Mouse (Mus musculus) forebrain, embryonic 12.5 days (tissue): Measurements from ENCODE around the gene Tufm. TPM values are rescaled to one million over a fixed set of nuclear protein-coding genes. Genes with fewer than 3 reads are reported as not detected.

Experiments used
- ATAC-seq: fragments of 200-750 bp; cut with Nextera tagmentation; 2 replicates; pipeline ENCODE4 v1.8.0; 2017; ENCODE audit warnings: moderate TSS enrichment; ENCODE audit not compliant: low FRiP score
- H3K27ac ChIP-seq: fragments of 300-500 bp; sonication (generic); 2 replicates; pipeline ENCODE4 v1.5.1; 2016; ENCODE audit warnings: mild to moderate bottlenecking
- H3K27me3 ChIP-seq: fragments of 300-500 bp; sonication (generic); 2 replicates; pipeline ENCODE4 v1.6.1; 2016; ENCODE audit warnings: mild to moderate bottlenecking
- H3K36me3 ChIP-seq: fragments of 300-500 bp; sonication (generic); replicated peaks from 2 replicates; pipeline ENCODE4 v1.6.1; 2016; ENCODE audit warnings: mild to moderate bottlenecking
- H3K4me1 ChIP-seq: fragments of 300-500 bp; sonication (generic); 2 replicates; pipeline ENCODE4 v1.6.1; 2016
- H3K4me2 ChIP-seq: fragments of 300-500 bp; sonication (generic); 2 replicates; pipeline ENCODE4 v1.6.1; 2016; ENCODE audit warnings: mild to moderate bottlenecking, moderate library complexity
- H3K4me3 ChIP-seq: fragments of 300-500 bp; sonication (generic); replicated peaks from 2 replicates; pipeline ENCODE4 v1.5.1; 2016; ENCODE audit warnings: mild to moderate bottlenecking
- H3K9ac ChIP-seq: fragments of 300-500 bp; sonication (generic); 2 replicates; pipeline ENCODE4 v1.6.1; 2016; ENCODE audit warnings: mild to moderate bottlenecking
- H3K9me3 ChIP-seq: fragments of 300-500 bp; sonication (generic); 2 replicates; pipeline ENCODE4 v1.6.1; 2016
- WGBS: fragments of 180-500 bp; shearing (Covaris S2); methylation state at CpG from one replicate; pipeline ENCODE4 v1.1.7; 2016; 5-methylcytosine and 5-hydroxymethylcytosine counted together
- polyA plus RNA-seq: library from polyadenylated mRNA; unstranded; fragments of >200 nt; fragmentation: Nextera tagmentation; extraction: Ambion mirVana; gene quantifications from 2 replicates; pipeline ENCODE4 v1.2.1, GENCODE M21; 2016

Tufm gene
- polyA plus RNA-seq: 113 and 119 TPM in 2 replicates

- Histone ChIP-seq H3K9ac (peak within 1 kb of the TSS; percentile 69), H3K27ac (peak within 1 kb of the TSS; percentile 68), H3K9me3 (no peaks in the 10 kb centered on the region), H3K36me3 (peaks cover 31% of the 10 kb centered on the region), H3K27me3 (no peaks in the 10 kb centered on the region), H3K4me3 (peak within 1 kb of the TSS; percentile 68), H3K4me1 (peaks cover 20% of the 10 kb centered on the region), H3K4me2 (peak within 1 kb of the TSS; percentile 98)
- peak; percentile 94 for ATAC-seq
- under 1% methylated on average over 32 of the region's 32 CpGs for WGBS
Observed at GRCm38 (mm10) chr7:126487052-126487483, at the start of gene Tufm. Gene Tufm, plus strand, starts transcription at chr7:126487361.

DNA sequence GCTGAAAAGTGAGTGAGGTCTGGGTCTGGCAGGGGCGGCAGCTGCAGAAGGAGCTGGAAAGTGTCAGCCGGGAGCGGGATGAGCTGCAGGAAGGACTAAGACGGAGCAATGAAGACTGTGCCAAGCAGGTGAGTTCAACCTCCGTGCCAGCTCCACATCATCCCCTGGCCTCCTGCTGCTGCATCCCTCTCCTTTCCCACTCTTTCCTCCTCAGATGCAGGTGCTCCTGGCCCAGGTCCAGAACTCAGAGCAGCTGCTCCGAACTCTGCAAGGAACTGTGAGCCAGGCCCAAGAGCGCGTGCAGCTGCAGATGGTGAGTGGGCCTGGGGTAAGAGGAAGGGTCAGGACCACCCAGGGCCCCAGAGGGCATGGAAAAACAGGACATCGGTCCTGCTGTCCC is 47.0 kb upstream of the Tufm start:
- no peaks in the 10 kb centered on the region for H3K9me3 ChIP-seq
- no peaks in the 10 kb centered on the region for H3K27me3 ChIP-seq
- H3K9ac ChIP-seq: no peak overlapping the region
- ATAC-seq: no peak
- H3K36me3 ChIP-seq: peaks cover 18% of the 10 kb centered on the region
- 80% methylated on average over 9 of the region's 9 CpGs for WGBS
- H3K4me1 ChIP-seq: no peaks in the 10 kb centered on the region
- no peak overlapping the region for H3K4me2 ChIP-seq
- no peak overlapping the region for H3K27ac ChIP-seq
- H3K4me3 ChIP-seq: no peak overlapping the region

DNA sequence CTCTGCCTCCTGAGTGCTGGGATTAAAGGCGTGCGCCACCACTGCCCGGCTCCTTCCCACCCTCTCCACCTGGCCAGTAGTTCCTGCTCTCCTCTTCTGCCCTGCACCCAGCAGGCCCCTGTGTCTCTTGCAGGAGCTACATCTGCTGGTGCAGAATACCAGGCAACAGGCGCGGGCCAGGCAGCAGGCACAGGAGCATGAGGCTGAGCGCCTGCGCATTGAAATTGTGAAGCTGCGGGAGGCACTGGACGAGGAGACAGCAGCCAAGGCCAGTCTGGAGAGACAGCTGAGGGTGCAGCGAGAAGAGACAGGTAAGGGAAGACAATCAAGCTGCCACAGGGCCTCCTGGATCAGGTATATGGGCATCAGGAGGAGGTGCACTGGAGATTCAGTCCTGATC is 43.2 kb upstream of the Tufm start:
- H3K27me3 ChIP-seq: no peaks in the 10 kb centered on the region
- H3K9me3 ChIP-seq: no peaks in the 10 kb centered on the region
- WGBS: 96% methylated on average over 10 of the region's 10 CpGs
- no peak overlapping the region for H3K9ac ChIP-seq
- no peaks in the 10 kb centered on the region for H3K4me1 ChIP-seq
- no peak overlapping the region for H3K4me3 ChIP-seq
- H3K36me3 ChIP-seq: peaks cover 23% of the 10 kb centered on the region
- no peak overlapping the region for H3K4me2 ChIP-seq
- ATAC-seq: no peak
- H3K27ac ChIP-seq: no peak overlapping the region

GRCm38 (mm10) chr7:126444536-126444935 is 42.6 kb upstream of the Tufm start:
- peaks cover 23% of the 10 kb centered on the region for H3K36me3 ChIP-seq
- no peak for ATAC-seq
- H3K9me3 ChIP-seq: no peaks in the 10 kb centered on the region
- H3K27ac ChIP-seq: no peak overlapping the region
- H3K9ac ChIP-seq: no peak overlapping the region
- H3K4me2 ChIP-seq: no peak overlapping the region
- H3K27me3 ChIP-seq: no peaks in the 10 kb centered on the region
- no peaks in the 10 kb centered on the region for H3K4me1 ChIP-seq
- H3K4me3 ChIP-seq: no peak overlapping the region
- 92% methylated on average over 9 of the region's 9 CpGs for WGBS

GRCm38 (mm10) chr7:126445104-126445815 is 41.9 kb upstream of the Tufm start:
- Histone ChIP-seq H3K4me3 (no peak overlapping the region), H3K9ac (no peak overlapping the region), H3K27me3 (no peaks in the 10 kb centered on the region), H3K27ac (no peak overlapping the region), H3K4me2 (no peak overlapping the region), H3K4me1 (no peaks in the 10 kb centered on the region), H3K36me3 (peaks cover 23% of the 10 kb centered on the region), H3K9me3 (no peaks in the 10 kb centered on the region)
- 92% methylated on average over 15 of the region's 15 CpGs for WGBS
- no peak for ATAC-seq

DNA sequence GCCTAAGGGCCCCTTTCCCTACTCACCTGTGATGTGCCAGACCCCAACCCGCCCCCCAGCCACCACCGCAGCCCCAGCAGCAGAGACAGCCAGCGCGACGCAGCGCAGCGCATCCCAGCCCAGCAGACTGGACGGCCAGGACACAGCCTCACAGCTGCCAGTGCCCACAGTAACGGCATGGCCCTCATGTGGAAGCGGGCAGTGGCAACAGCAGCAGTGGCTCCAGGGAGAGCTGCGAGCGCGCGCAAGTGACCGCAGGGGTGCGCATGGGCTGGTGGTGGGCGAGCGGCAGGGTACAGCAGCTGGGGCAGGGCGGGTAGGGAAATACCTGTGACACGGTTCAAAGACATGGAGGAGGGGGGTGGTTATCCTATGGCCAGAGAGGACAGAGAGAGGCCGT is 40.9 kb upstream of the Tufm start:
- no peak overlapping the region for H3K4me3 ChIP-seq
- WGBS: 89% methylated on average over 21 of the region's 21 CpGs
- no peaks in the 10 kb centered on the region for H3K27me3 ChIP-seq
- H3K4me1 ChIP-seq: no peaks in the 10 kb centered on the region
- H3K9ac ChIP-seq: peak overlapping the region; percentile 21; the same call in 1 of the 2 replicates
- H3K9me3 ChIP-seq: no peaks in the 10 kb centered on the region
- H3K4me2 ChIP-seq: no peak overlapping the region
- peaks cover 23% of the 10 kb centered on the region for H3K36me3 ChIP-seq
- no peak overlapping the region for H3K27ac ChIP-seq
- ATAC-seq: no peak

DNA sequence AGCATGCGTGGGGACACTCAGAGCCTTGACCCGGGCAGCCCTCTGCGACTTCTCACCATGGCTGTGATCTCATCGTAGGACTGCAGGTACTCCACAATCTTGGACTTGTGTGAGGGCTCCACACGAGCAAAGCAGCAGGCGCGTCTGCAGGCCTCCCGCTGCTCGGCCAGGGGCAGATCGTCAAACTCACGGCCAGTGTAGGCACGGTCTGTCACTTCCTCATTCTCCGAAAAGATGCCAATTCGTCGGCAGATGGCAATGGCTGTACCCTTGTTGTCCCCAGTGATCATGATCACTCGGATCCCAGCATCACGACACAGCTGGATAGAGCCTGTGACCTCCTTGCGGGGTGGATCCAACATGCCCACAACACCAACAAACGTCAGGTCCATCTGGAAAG is 38.7 kb upstream of the Tufm start:
- H3K4me1 ChIP-seq: no peaks in the 10 kb centered on the region
- no peak for ATAC-seq
- H3K9me3 ChIP-seq: no peaks in the 10 kb centered on the region
- 92% methylated on average over 19 of the region's 19 CpGs for WGBS
- peaks cover 23% of the 10 kb centered on the region for H3K36me3 ChIP-seq
- no peak overlapping the region for H3K4me3 ChIP-seq
- no peak overlapping the region for H3K9ac ChIP-seq
- H3K4me2 ChIP-seq: no peak overlapping the region
- H3K27me3 ChIP-seq: no peaks in the 10 kb centered on the region
- H3K27ac ChIP-seq: no peak overlapping the region

DNA sequence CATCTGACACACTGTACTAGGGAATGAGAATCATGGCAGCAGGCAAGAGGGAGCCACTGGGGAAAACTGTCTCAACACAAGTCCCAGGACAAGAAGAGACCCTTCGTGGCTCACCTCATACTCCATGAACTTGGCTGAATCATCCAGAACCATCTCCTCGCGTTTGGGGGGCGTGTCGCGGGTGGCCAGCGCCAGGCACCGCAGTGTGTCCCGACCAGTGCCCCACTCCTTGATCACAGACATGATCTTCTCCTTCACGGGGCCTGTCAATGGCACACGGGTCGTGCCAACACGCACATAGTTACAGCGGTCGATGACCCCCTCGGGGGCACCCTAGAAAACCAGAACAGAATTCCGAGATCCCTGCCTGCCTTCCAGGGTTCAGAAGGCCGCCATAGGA is 37.2 kb upstream of the Tufm start:
- Histone ChIP-seq H3K4me1 (no peaks in the 10 kb centered on the region), H3K4me3 (no peak overlapping the region), H3K27ac (no peak overlapping the region), H3K4me2 (no peak overlapping the region), H3K27me3 (no peaks in the 10 kb centered on the region), H3K36me3 (peaks cover 12% of the 10 kb centered on the region), H3K9ac (no peak overlapping the region), H3K9me3 (no peaks in the 10 kb centered on the region)
- no peak for ATAC-seq
- 93% methylated on average over 18 of the region's 18 CpGs for WGBS

DNA sequence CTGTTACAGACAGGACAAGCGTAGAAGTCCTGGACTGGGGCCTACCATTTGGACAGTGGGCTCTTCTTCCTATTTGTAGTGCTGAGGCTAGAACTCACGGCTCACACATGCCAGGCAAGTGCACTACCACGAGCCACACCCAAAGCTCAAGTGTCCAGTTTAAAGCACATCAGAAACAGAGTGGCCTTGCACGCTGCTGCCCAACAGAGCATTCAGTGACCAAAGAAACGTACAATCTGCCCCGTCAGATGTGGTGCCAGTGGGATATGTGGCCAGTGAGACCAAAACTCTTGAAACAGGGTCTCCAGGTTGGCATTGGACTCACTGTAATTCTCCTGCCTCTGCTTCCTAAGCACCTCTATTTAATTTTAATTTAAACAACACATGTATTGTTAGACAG is 36.5 kb upstream of the Tufm start:
- Histone ChIP-seq H3K4me2 (no peak overlapping the region), H3K4me1 (no peaks in the 10 kb centered on the region), H3K4me3 (no peak overlapping the region), H3K27me3 (no peaks in the 10 kb centered on the region), H3K36me3 (peaks cover 6% of the 10 kb centered on the region), H3K9ac (no peak overlapping the region), H3K27ac (no peak overlapping the region), H3K9me3 (no peaks in the 10 kb centered on the region)
- no peak for ATAC-seq
- 90% methylated on average over 6 of the region's 6 CpGs for WGBS

GRCm38 (mm10) chr7:126452244-126452643 is 34.9 kb upstream of the Tufm start:
- H3K27ac ChIP-seq: no peak overlapping the region
- H3K4me1 ChIP-seq: no peaks in the 10 kb centered on the region
- 92% methylated on average over 3 of the region's 3 CpGs for WGBS
- no peak overlapping the region for H3K4me2 ChIP-seq
- no peaks in the 10 kb centered on the region for H3K9me3 ChIP-seq
- no peaks in the 10 kb centered on the region for H3K36me3 ChIP-seq
- ATAC-seq: no peak
- no peak overlapping the region for H3K9ac ChIP-seq
- no peaks in the 10 kb centered on the region for H3K27me3 ChIP-seq
- no peak overlapping the region for H3K4me3 ChIP-seq

- Histone ChIP-seq H3K27me3 (no peaks in the 10 kb centered on the region), H3K27ac (no peak overlapping the region), H3K9me3 (no peaks in the 10 kb centered on the region), H3K4me2 (no peak overlapping the region), H3K36me3 (no peaks in the 10 kb centered on the region), H3K4me1 (no peaks in the 10 kb centered on the region), H3K9ac (no peak overlapping the region), H3K4me3 (no peak overlapping the region)
- no peak for ATAC-seq
- WGBS: 86% methylated on average over 7 of the region's 7 CpGs
Observed at GRCm38 (mm10) chr7:126453861-126454260, 33.3 kb upstream of the Tufm start.

DNA sequence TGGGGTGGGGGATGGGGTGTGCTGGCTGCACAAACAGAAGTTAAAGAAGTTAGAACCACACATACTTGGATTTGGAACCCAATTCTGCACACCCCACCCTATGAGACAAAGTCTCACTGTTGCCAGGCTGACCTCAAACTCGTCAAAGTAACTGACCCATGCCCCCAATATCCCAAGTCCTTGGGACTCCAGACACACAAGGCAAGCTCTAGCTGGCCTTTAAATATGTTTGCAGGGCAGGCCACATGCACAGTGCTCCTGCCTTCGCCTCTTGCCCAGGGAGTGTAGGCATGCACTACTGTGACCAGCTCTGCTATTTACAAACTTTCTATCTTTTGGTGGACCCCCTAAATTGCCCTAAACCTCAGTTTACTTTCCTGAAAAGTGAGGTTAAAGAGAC is 31.9 kb upstream of the Tufm start:
- H3K27me3 ChIP-seq: no peaks in the 10 kb centered on the region
- no peak overlapping the region for H3K4me2 ChIP-seq
- no peak overlapping the region for H3K27ac ChIP-seq
- H3K9ac ChIP-seq: no peak overlapping the region
- 76% methylated on average over 2 of the region's 2 CpGs for WGBS
- no peaks in the 10 kb centered on the region for H3K4me1 ChIP-seq
- H3K9me3 ChIP-seq: no peaks in the 10 kb centered on the region
- H3K36me3 ChIP-seq: no peaks in the 10 kb centered on the region
- H3K4me3 ChIP-seq: no peak overlapping the region
- no peak for ATAC-seq
